Mouse (Mus musculus) liver, embryonic 14.5 days (tissue): ENCODE results near the gene Cep128.

ENCODE experiments used
- CTCF ChIP-seq: IDR thresholded peaks from 2 replicates; pipeline ENCODE4 v1.5.1; 2016; ENCODE audit warnings: antibody characterized with exemption, low read depth, control low read depth
- EP300 ChIP-seq: IDR thresholded peaks from 2 replicates; pipeline ENCODE4 v1.6.1; 2016; ENCODE audit warnings: antibody characterized with exemption, low read depth

GRCm38 (mm10) chr12:91263705-91264104, 120.5 kb downstream of the Cep128 start:
- TF ChIP-seq CTCF (no peak), EP300 (no peak)
